ENCODE assay signal across 8 mouse cellular contexts in the genomic region with DNA sequence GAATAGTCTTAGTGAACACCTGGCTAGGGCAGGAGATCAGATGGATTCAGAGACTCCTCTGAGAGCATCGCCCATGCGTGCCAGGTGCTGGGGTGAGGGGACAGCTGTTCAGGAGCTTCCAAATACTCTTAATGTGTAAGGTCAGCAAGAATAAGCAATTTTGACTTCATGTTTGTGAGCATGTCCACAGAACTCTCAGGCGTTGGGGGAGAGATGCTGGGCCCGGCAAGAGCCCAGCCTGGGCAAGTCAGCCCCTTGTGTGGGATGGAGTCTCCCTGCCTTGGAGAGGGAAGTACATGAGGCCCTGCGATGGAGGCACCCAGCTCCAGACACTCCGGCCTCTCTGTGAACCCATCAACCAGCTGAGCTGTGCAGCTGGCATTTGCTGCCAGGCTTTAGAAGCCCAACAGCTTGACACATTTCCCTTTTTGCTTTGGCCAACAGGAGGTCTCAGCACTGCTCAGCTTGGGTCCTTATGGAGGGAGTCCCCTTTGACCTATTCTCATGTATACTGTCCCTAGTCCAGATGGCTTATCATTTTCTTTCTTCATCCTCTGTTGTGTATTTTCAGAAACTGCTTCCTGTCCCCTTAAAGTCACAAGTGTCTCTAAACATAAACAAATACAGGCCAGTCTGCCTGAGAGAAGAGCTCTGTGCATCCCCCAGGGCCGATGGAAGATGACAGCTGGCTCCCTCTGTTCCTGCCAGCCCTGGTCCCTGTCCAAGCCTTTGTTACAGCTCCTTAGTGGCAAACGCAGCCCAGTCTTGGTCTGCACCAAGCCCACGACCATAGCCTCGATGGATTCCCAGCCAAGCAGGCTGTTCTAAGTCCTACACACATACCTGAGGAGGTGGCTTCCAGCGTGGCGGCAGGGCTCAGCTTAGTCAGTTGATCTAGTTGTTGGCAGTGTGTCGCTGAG.
DNase-seq lines count a peak whose midpoint lies in the region; ATAC-seq and TF ChIP-seq lines count a peak whose summit lies in the region.
"Had no signal": no experiment of that assay in that cellular context is flagged by ENCODE, and none has a peak within 500 bp of the region (broad histone marks: within the 10 kb centered on the region; RNA-seq: fewer than 3 reads in every experiment).

No protein-coding gene starts in this region.

- 63% methylated on average over 13 of the region's 13 CpGs for WGBS in heart, embryonic 11.5 days (ENCODE audit: insufficient replicate concordance)

- no peak overlapping the region for H3K4me2 ChIP-seq in myocyte (ENCODE audit: low read depth)
- H3K4me2 ChIP-seq in heart, embryonic 11.5 days, result no peak overlapping the region
- H3K4me2 ChIP-seq: liver, embryonic 13.5 days had no signal

- H3ac ChIP-seq in myocyte (ENCODE audit: control insufficient read depth, insufficient read length), result no peak overlapping the region

- DNase-seq in cerebellum, adult 11-12 months, result peak; percentile 59
- DNase-seq in cerebellum, postnatal 25 days, result peak; percentile 64 to 71
- peak; percentile 51 to 52 for DNase-seq in layer of hippocampus, postnatal 10 days (ENCODE audit: low spot score in 2 of 2)
- no peak for DNase-seq in urinary bladder, postnatal 14 days (ENCODE audit: low spot score)
- DNase-seq: liver, embryonic 13.5 days had no signal

- no peaks in the 10 kb centered on the region for H3K9me3 ChIP-seq in heart, embryonic 11.5 days (replicated peaks; ENCODE audit: control insufficient read depth, low read length)
- H3K9me3 ChIP-seq: liver, embryonic 13.5 days had no signal

- no peak for TF ChIP-seq POLR2A in myocyte (IDR thresholded peaks at IDR 0.05; ENCODE audit: insufficient read length, low read depth)

- no peak overlapping the region for H3K27ac ChIP-seq in heart, embryonic 11.5 days (ENCODE audit: low read depth, low read length)
- H3K27ac ChIP-seq: liver, embryonic 13.5 days had no signal

- no peaks in the 10 kb centered on the region for H3K4me1 ChIP-seq in heart, embryonic 11.5 days (ENCODE audit: control insufficient read depth, insufficient read depth, low read length)

- H3K4me3 ChIP-seq in myocyte, result no peak overlapping the region
- H3K4me3 ChIP-seq in heart, embryonic 11.5 days (ENCODE audit: low read depth, low read length), result no peak overlapping the region
- H3K4me3 ChIP-seq: liver, embryonic 13.5 days had no signal

- ATAC-seq in granulocyte monocyte progenitor cell, adult 5-6 weeks (replicated peaks; ENCODE audit: poor library complexity, severe bottlenecking), result no peak
- no peak for ATAC-seq in heart, embryonic 11.5 days (replicated peaks; ENCODE audit: insufficient number of reproducible peaks, low FRiP score, low TSS enrichment)

- H3K79me2 ChIP-seq in myocyte (ENCODE audit: control insufficient read depth, insufficient read depth), result no peaks in the 10 kb centered on the region

- H3K9ac ChIP-seq in heart, embryonic 11.5 days (ENCODE audit: low read depth, low read length), result no peak overlapping the region
- H3K9ac ChIP-seq: liver, embryonic 13.5 days had no signal

- no peaks in the 10 kb centered on the region for H3K27me3 ChIP-seq in myocyte (ENCODE audit: control insufficient read depth, insufficient read depth, insufficient read length)
- no peaks in the 10 kb centered on the region for H3K27me3 ChIP-seq in heart, embryonic 11.5 days (ENCODE audit: control insufficient read depth, insufficient read depth, low read length)
- H3K27me3 ChIP-seq: liver, embryonic 13.5 days had no signal

- peaks cover 3% of the 10 kb centered on the region for H3K36me3 ChIP-seq in myocyte (ENCODE audit: control insufficient read depth, insufficient read depth)
- peaks cover 6% of the 10 kb centered on the region; the same call in 1 of the 2 replicates for H3K36me3 ChIP-seq in heart, embryonic 11.5 days (ENCODE audit: control insufficient read depth, insufficient read depth, low read length)

TF ChIP-seq in myocyte, 11 proteins besides CTCF, POLR2A, EP300 and RAD21:
- TF ChIP-seq TCF12 (IDR thresholded peaks at IDR 0.05; ENCODE audit: insufficient read depth, poor library complexity, severe bottlenecking) (no peak), SRF (IDR thresholded peaks at IDR 0.05; ENCODE audit: control insufficient read depth, insufficient read length, low read depth) (no peak), USF1 (IDR thresholded peaks at IDR 0.05; ENCODE audit: low read depth) (no peak), POLR2AphosphoS2 (IDR thresholded peaks at IDR 0.05; ENCODE audit: insufficient read length, low read depth) (no peak), E2F4 (IDR thresholded peaks at IDR 0.05; ENCODE audit: insufficient read depth) (no peak), TCF3 (IDR thresholded peaks at IDR 0.05; ENCODE audit: insufficient read length, low read depth) (no peak), MYOG (IDR thresholded peaks at IDR 0.05; ENCODE audit: control insufficient read depth in 1 of 3, insufficient read depth in 1 of 3, insufficient read length in 2 of 3, low read depth in 2 of 3) (peak in 2 of 3 experiments; percentile 66 to 68), MYOD1 (IDR thresholded peaks at IDR 0.05; ENCODE audit: control insufficient read depth in 1 of 3, insufficient read length in 2 of 3, low read depth in 2 of 3) (peak; percentile 42 to 88 (median 78)), CEBPB (IDR thresholded peaks at IDR 0.05; ENCODE audit: insufficient read depth, poor library complexity, severe bottlenecking) (no peak)
